8 mouse cellular contexts compared by ENCODE assay signal in the genomic region with DNA sequence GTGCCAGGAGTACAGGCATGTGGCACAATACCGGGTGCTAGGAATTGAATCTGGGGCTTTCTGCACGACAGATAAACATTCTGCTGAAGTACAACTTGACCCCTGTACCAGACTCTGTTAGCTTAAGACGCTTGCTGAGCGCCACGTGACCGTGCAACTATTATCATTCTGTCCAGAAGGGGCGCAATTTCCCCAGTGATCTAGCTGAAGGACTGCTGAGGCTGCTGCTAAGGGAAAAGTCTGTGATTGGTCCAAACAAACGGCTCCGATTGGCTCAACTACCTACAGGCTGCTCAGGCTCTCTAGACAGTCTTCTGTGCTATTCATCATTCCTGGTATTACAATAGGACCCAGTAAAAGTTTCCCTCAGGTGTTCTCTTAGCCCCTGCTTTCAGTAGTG. TPM values are rescaled to one million over a fixed set of nuclear protein-coding genes. Genes with fewer than 3 reads are reported as not detected.
A peak's percentile ranks its signal among the peaks of the same experiment; 100 is the strongest.
DNase-seq lines count a peak whose midpoint lies in the region; ATAC-seq and TF ChIP-seq lines count a peak whose summit lies in the region.

No protein-coding gene starts in this region.

- no peak for TF ChIP-seq POLR2A in bone marrow macrophage, adult 2 months (IDR thresholded peaks at IDR 0.05; ENCODE audit: borderline replicate concordance, low read depth, low read length)
- TF ChIP-seq POLR2A in embryonic fibroblast, embryonic 13.5 days (IDR thresholded peaks at IDR 0.05; ENCODE audit: low read depth, low read length), result no peak

- ATAC-seq in heart, embryonic 11.5 days (replicated peaks; ENCODE audit: insufficient number of reproducible peaks, low FRiP score, low TSS enrichment), result peak; percentile 41
- peak; percentile 66 for ATAC-seq in kidney, embryonic 15.5 days (replicated peaks; ENCODE audit: low FRiP score)
- peak; percentile 45; the same call in 1 of the 2 replicates for ATAC-seq in limb, embryonic 15.5 days (ENCODE audit: insufficient number of reproducible peaks, low FRiP score, low TSS enrichment, low read depth)
- peak; percentile 86 for ATAC-seq in monocyte, adult 5-6 weeks (replicated peaks; ENCODE audit: insufficient number of reproducible peaks, low FRiP score, low TSS enrichment, poor library complexity, severe bottlenecking)

- DNase-seq in B cell, adult 2 months, result peak; percentile 89 to 91
- peak; percentile 85 to 88 for DNase-seq in spleen, postnatal 36 days (ENCODE audit: low spot score in 2 of 2)

- no peak overlapping the region for H3K9ac ChIP-seq in heart, embryonic 11.5 days (ENCODE audit: low read depth, low read length)
- H3K9ac ChIP-seq in kidney, embryonic 15.5 days, result no peak overlapping the region
- 0 out of 2 replicates have a peak overlapping the region, but pooled peaks have one; percentile 7 for H3K9ac ChIP-seq in limb, embryonic 15.5 days

- H3K27ac ChIP-seq in bone marrow macrophage, adult 2 months (ENCODE audit: insufficient read depth, low read depth, low read length), result no peak overlapping the region
- no peak overlapping the region for H3K27ac ChIP-seq in embryonic fibroblast, embryonic 13.5 days (ENCODE audit: insufficient read depth, low read length)
- H3K27ac ChIP-seq in heart, embryonic 11.5 days (ENCODE audit: low read depth, low read length), result no peak overlapping the region
- 0 out of 2 replicates have a peak overlapping the region, but pooled peaks have one; percentile 19 for H3K27ac ChIP-seq in kidney, embryonic 15.5 days
- H3K27ac ChIP-seq in limb, embryonic 15.5 days, result no peak overlapping the region

- no peaks in the 10 kb centered on the region for H3K27me3 ChIP-seq in heart, embryonic 11.5 days (ENCODE audit: control insufficient read depth, insufficient read depth, low read length)
- no peaks in the 10 kb centered on the region for H3K27me3 ChIP-seq in kidney, embryonic 15.5 days
- no peaks in the 10 kb centered on the region for H3K27me3 ChIP-seq in limb, embryonic 15.5 days

- peaks cover 16% of the 10 kb centered on the region for H3K4me1 ChIP-seq in bone marrow macrophage, adult 2 months (ENCODE audit: control insufficient read depth, insufficient read depth, low read length)
- H3K4me1 ChIP-seq in embryonic fibroblast, embryonic 13.5 days (ENCODE audit: control insufficient read depth, insufficient read depth, low read length), result 0 out of 2 replicates have a peak, but pooled peaks cover 2% of the 10 kb centered on the region
- peaks cover 14% of the 10 kb centered on the region for H3K4me1 ChIP-seq in heart, embryonic 11.5 days (ENCODE audit: control insufficient read depth, insufficient read depth, low read length)
- peaks cover 25% of the 10 kb centered on the region for H3K4me1 ChIP-seq in kidney, embryonic 15.5 days
- peaks cover 17% of the 10 kb centered on the region for H3K4me1 ChIP-seq in limb, embryonic 15.5 days

- no peaks in the 10 kb centered on the region for H3K9me3 ChIP-seq in heart, embryonic 11.5 days (replicated peaks; ENCODE audit: control insufficient read depth, low read length)
- no peaks in the 10 kb centered on the region for H3K9me3 ChIP-seq in kidney, embryonic 15.5 days (replicated peaks)
- H3K9me3 ChIP-seq in limb, embryonic 15.5 days, result no peaks in the 10 kb centered on the region

- 0% methylated on average over 9 of the region's 9 CpGs for WGBS in heart, embryonic 11.5 days (ENCODE audit: insufficient replicate concordance)
- WGBS in kidney, embryonic 15.5 days, result 0% methylated on average over 9 of the region's 9 CpGs
- WGBS in limb, embryonic 15.5 days, result under 1% methylated on average over 9 of the region's 9 CpGs

- no peak overlapping the region for H3K4me3 ChIP-seq in bone marrow macrophage, adult 2 months (ENCODE audit: insufficient read depth, low read length)
- no peak overlapping the region for H3K4me3 ChIP-seq in embryonic fibroblast, embryonic 13.5 days (ENCODE audit: insufficient read depth, low read length)
- H3K4me3 ChIP-seq in heart, embryonic 11.5 days (ENCODE audit: low read depth, low read length), result no peak overlapping the region; the same call in 1 of the 2 replicates
- H3K4me3 ChIP-seq in kidney, embryonic 15.5 days (replicated peaks), result peak overlapping the region; percentile 15; the same call in 1 of the 2 replicates
- 0 out of 2 replicates have a peak overlapping the region, but pooled peaks have one; percentile 9 for H3K4me3 ChIP-seq in limb, embryonic 15.5 days

- H3K4me2 ChIP-seq in heart, embryonic 11.5 days, result peak overlapping the region; percentile 55
- peak overlapping the region; percentile 53 for H3K4me2 ChIP-seq in kidney, embryonic 15.5 days
- peak overlapping the region; percentile 38 for H3K4me2 ChIP-seq in limb, embryonic 15.5 days

- no peaks in the 10 kb centered on the region for H3K36me3 ChIP-seq in heart, embryonic 11.5 days (ENCODE audit: control insufficient read depth, insufficient read depth, low read length)
- H3K36me3 ChIP-seq in kidney, embryonic 15.5 days, result no peaks in the 10 kb centered on the region
- no peaks in the 10 kb centered on the region for H3K36me3 ChIP-seq in limb, embryonic 15.5 days

- peak; percentile 25; the same call in 1 of the 2 replicates for TF ChIP-seq CTCF in bone marrow macrophage, adult 2 months (IDR thresholded peaks at IDR 0.05; ENCODE audit: low read depth, low read length)
- TF ChIP-seq CTCF in embryonic fibroblast, embryonic 13.5 days (IDR thresholded peaks at IDR 0.05; ENCODE audit: borderline replicate concordance, insufficient read depth, low read length), result peak; percentile 62; the same call in 1 of the 2 replicates

RNA-seq across cellular contexts. Expression of a gene that starts 4.6 kb away (rescaled TPM):
- 47.3 and 52.8 TPM in 2 replicates for polyA plus RNA-seq in bone marrow macrophage, adult 2 months (2012; ENCODE audit: insufficient read depth, insufficient read length, missing spikeins)
- polyA plus RNA-seq in embryonic fibroblast, embryonic 13.5 days (2011; ENCODE audit: insufficient read length, low read depth, missing spikeins), result 53.3 and 59.2 TPM in 2 replicates
- polyA plus RNA-seq in heart, embryonic 11.5 days (2014; fragmentation: Nextera tagmentation; extraction: Ambion mirVana), result 74.6 and 77.9 TPM in 2 replicates
- 117 and 127 TPM in 2 replicates for polyA plus RNA-seq in kidney, embryonic 15.5 days (2015; fragmentation: Nextera tagmentation; extraction: Ambion mirVana)
- 102 and 114 TPM in 2 replicates for polyA plus RNA-seq in limb, embryonic 15.5 days (2015; fragmentation: Nextera tagmentation; extraction: Ambion mirVana)
- 22.4 to 28.9 TPM (median 27.8 TPM) in 3 replicates for total RNA-seq in monocyte, adult 5-6 weeks (2017)

RNA-seq across cellular contexts. Expression of a gene that starts 12.7 kb away (rescaled TPM):
- 15.5 and 19.2 TPM in 2 replicates for polyA plus RNA-seq in bone marrow macrophage, adult 2 months (2012; ENCODE audit: insufficient read depth, insufficient read length, missing spikeins)
- polyA plus RNA-seq in embryonic fibroblast, embryonic 13.5 days (2011; ENCODE audit: insufficient read length, low read depth, missing spikeins), result 11.7 and 15.1 TPM in 2 replicates
- 20.2 and 23.9 TPM in 2 replicates for polyA plus RNA-seq in heart, embryonic 11.5 days (2014; fragmentation: Nextera tagmentation; extraction: Ambion mirVana)
- 21.8 and 24.2 TPM in 2 replicates for polyA plus RNA-seq in kidney, embryonic 15.5 days (2015; fragmentation: Nextera tagmentation; extraction: Ambion mirVana)
- polyA plus RNA-seq in limb, embryonic 15.5 days (2015; fragmentation: Nextera tagmentation; extraction: Ambion mirVana), result 18.2 and 18.7 TPM in 2 replicates
- total RNA-seq in monocyte, adult 5-6 weeks (2017), result 2.9 to 3.2 TPM (median 3.0 TPM) in 3 replicates

RNA-seq across cellular contexts. Expression of a gene that starts 48.2 kb away (rescaled TPM):
- 19.4 and 20.8 TPM in 2 replicates for polyA plus RNA-seq in bone marrow macrophage, adult 2 months (2012; ENCODE audit: insufficient read depth, insufficient read length, missing spikeins)
- 31.9 and 34.2 TPM in 2 replicates for polyA plus RNA-seq in embryonic fibroblast, embryonic 13.5 days (2011; ENCODE audit: insufficient read length, low read depth, missing spikeins)
- polyA plus RNA-seq in heart, embryonic 11.5 days (2014; fragmentation: Nextera tagmentation; extraction: Ambion mirVana), result 68.1 and 68.4 TPM in 2 replicates
- polyA plus RNA-seq in kidney, embryonic 15.5 days (2015; fragmentation: Nextera tagmentation; extraction: Ambion mirVana), result 65.4 and 67.7 TPM in 2 replicates
- 61.5 and 70.9 TPM in 2 replicates for polyA plus RNA-seq in limb, embryonic 15.5 days (2015; fragmentation: Nextera tagmentation; extraction: Ambion mirVana)
- total RNA-seq in monocyte, adult 5-6 weeks (2017), result 37.3 to 47.4 TPM (median 46.5 TPM) in 3 replicates

Comparison
In these comparisons a context has a peak if more than half of its experiments do, and no peak if none do; other contexts are left out.
1. H3K4me3 ChIP-seq: peak in kidney, embryonic 15.5 days (single experiment) and limb, embryonic 15.5 days (single experiment); none in bone marrow macrophage, adult 2 months (single experiment), embryonic fibroblast, embryonic 13.5 days (single experiment) and heart, embryonic 11.5 days (single experiment).
2. Peak in every context shown above with its lines, with median percentiles within 50 percentile points of each other: ATAC-seq and H3K4me2 ChIP-seq.